Mouse (Mus musculus): ENCODE data around the gene Spata1.

DNA sequence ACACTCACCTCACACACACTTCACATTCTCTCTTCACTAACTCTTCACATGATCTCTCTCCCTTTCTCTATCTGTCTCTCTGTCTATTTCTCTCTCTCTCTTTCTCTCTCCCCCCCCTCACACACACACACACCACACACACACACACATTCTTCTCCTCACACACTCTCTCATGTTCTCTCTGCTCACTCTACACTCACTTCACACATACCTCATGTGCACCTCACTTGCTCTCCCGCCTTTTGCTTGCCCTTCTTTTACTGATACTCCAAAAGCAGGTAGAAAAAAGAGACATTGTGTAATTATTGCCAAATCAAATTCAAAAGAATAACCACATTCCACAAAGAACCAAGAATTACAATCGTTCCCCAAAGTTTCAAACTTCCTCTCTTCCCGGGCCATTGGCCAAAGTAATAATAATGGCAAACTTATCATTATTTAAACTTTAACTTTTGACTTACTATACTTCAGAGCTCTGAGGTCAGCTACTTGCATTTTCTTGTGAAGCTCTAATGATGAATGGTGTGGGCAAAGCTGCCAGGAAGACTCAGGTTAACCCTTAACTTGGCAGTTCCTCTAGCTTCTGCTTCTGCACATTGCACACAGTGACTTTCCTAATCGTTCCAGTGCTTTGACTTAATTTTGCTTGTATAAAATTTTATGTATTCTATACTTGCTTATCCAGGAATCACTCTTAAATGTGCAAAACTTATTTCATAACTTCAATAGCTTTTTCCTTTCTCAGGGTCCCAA, 41.1 kb upstream of the Spata1 start:
- TF ChIP-seq EP300 (IDR thresholded peaks at IDR 0.05; ENCODE audit: insufficient read depth, low read depth, low read length) (no peak), CTCF (IDR thresholded peaks at IDR 0.05) (no peak), POLR2A (IDR thresholded peaks at IDR 0.05; ENCODE audit: insufficient read depth, low read depth, low read length) (no peak)
